Mouse (Mus musculus) forebrain, embryonic 13.5 days (tissue): Measurements from ENCODE around the gene Slc6a1. TPM values are rescaled to one million over a fixed set of nuclear protein-coding genes. Genes with fewer than 3 reads are reported as not detected.
"Not testable (repeated sequence)": the region's sequence is repeated elsewhere in the genome, so short reads cannot be mapped to it uniquely, and the experiment has no call there.

ENCODE experiments used
- ATAC-seq: fragments of 200-750 bp; cut with Nextera tagmentation; 2 replicates; pipeline ENCODE4 v1.8.0; 2017
- H3K27ac ChIP-seq: fragments of 300-500 bp; sonication (generic); 2 replicates; pipeline ENCODE4 v1.5.1; 2015; ENCODE audit warnings: inconsistent platforms, mild to moderate bottlenecking, moderate library complexity
- H3K27me3 ChIP-seq: fragments of 300-500 bp; sonication (generic); 2 replicates; pipeline ENCODE4 v1.6.1; 2015; ENCODE audit warnings: mild to moderate bottlenecking, inconsistent platforms
- H3K36me3 ChIP-seq: fragments of 300-500 bp; sonication (generic); 2 replicates; pipeline ENCODE4 v1.6.1; 2015; ENCODE audit warnings: mild to moderate bottlenecking, inconsistent platforms; ENCODE audit not compliant: poor library complexity, severe bottlenecking
- H3K4me1 ChIP-seq: fragments of 300-500 bp; sonication (generic); 2 replicates; pipeline ENCODE4 v1.6.1; 2015; ENCODE audit warnings: inconsistent platforms
- H3K4me2 ChIP-seq: fragments of 300-500 bp; sonication (generic); 2 replicates; pipeline ENCODE4 v1.6.1; 2015; ENCODE audit warnings: inconsistent platforms, mild to moderate bottlenecking, moderate library complexity
- H3K4me3 ChIP-seq: fragments of 300-500 bp; sonication (generic); 2 replicates; pipeline ENCODE4 v1.5.1; 2015; ENCODE audit warnings: mild to moderate bottlenecking, inconsistent platforms
- H3K9ac ChIP-seq: fragments of 300-500 bp; sonication (generic); 2 replicates; pipeline ENCODE4 v1.6.1; 2015; ENCODE audit warnings: mild to moderate bottlenecking, inconsistent platforms
- H3K9me3 ChIP-seq: fragments of 300-500 bp; sonication (generic); replicated peaks from 2 replicates; pipeline ENCODE4 v1.6.1; 2016; ENCODE audit warnings: inconsistent platforms
- WGBS: fragments of 180-500 bp; shearing (Covaris S2); methylation state at CpG from one replicate; pipeline ENCODE4 v1.1.7; 2015; 5-methylcytosine and 5-hydroxymethylcytosine counted together
- polyA plus RNA-seq: library from polyadenylated mRNA; unstranded; fragments of >200 nt; fragmentation: Nextera tagmentation; extraction: Ambion mirVana; gene quantifications from 2 replicates; pipeline ENCODE4 v1.2.1, GENCODE M21; 2015

Slc6a1 gene
- polyA plus RNA-seq, 1 experiment from 2014 or later: 67.2 TPM

DNA sequence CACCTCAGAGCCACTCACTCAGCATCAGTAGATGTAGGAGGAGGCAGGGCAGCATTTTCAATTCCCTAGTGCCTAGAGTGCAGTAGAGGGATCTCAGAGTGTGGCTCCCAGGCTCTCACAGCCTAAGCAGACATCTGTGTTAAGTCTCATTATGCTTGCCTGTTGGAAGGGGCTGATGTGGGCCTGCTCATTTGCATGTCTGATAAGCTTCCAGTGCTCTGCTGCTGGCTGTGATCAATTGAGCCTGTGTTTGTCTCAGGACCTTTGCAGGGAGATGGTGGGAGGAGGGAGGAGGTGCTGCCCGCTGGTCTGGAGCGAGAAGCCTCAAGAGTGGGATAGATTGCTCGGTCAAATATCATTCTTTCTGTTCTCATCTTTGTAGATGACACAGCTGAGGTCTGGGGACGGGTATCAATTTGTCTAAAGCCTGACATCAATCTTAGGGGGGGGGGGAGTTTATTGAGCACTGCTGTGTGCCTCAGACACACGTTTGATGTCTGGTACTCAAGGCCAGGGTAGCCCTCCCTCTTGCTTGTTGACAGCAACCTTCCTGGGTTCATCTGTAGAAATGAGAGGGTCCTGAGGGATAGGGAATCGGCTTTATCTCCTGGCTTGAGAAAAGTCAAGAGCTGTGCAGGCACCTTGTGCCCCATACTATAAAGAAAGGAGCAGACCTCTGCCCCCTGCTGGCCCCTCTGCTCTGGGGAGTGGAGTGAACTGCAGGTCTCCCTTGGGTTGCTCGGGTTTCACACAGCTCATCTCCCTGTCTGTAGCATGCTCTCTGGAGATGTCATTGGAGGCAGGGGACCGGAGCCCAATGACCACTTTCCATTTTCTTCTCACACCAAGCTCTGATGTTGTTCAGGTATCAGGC, 47.4 kb downstream of the Slc6a1 start:
- H3K36me3 ChIP-seq: no peaks in the 10 kb centered on the region
- no peaks in the 10 kb centered on the region for H3K27me3 ChIP-seq
- ATAC-seq: peak; percentile 90
- no peak overlapping the region for H3K4me2 ChIP-seq
- H3K4me3 ChIP-seq: no peak overlapping the region
- H3K4me1 ChIP-seq: peaks cover 13% of the 10 kb centered on the region
- H3K9ac ChIP-seq: no peak overlapping the region
- H3K27ac ChIP-seq: peak overlapping the region; percentile 70
- H3K9me3 ChIP-seq: no peaks in the 10 kb centered on the region
- 33% methylated on average over 8 of the region's 8 CpGs for WGBS

- Histone ChIP-seq H3K36me3 (no peaks in the 10 kb centered on the region), H3K4me3 (no peak overlapping the region)
These were observed 49.5 kb downstream of the Slc6a1 start for GRCm38 (mm10) chr6:114331926-114332325.

GRCm38 (mm10) chr6:114336128-114336943, 53.9 kb downstream of the Slc6a1 start:
- ATAC-seq: no peak
- Histone ChIP-seq H3K4me3 (no peak overlapping the region), H3K9ac (no peak overlapping the region), H3K27me3 (no peaks in the 10 kb centered on the region), H3K4me2 (no peak overlapping the region), H3K27ac (no peak overlapping the region), H3K9me3 (no peaks in the 10 kb centered on the region), H3K4me1 (peaks cover 8% of the 10 kb centered on the region), H3K36me3 (no peaks in the 10 kb centered on the region)
- WGBS: 58% methylated on average over 11 of the region's 11 CpGs

More at GRCm38 (mm10) chr6:114331926-114332325, 49.5 kb downstream of the Slc6a1 start:
- H3K9ac ChIP-seq: no peak overlapping the region
- peaks cover 20% of the 10 kb centered on the region for H3K4me1 ChIP-seq
- H3K27ac ChIP-seq: no peak overlapping the region
- no peaks in the 10 kb centered on the region for H3K27me3 ChIP-seq
- no peaks in the 10 kb centered on the region for H3K9me3 ChIP-seq
- ATAC-seq: no peak
- WGBS: 90% methylated on average over 7 of the region's 7 CpGs
- no peak overlapping the region for H3K4me2 ChIP-seq

DNA sequence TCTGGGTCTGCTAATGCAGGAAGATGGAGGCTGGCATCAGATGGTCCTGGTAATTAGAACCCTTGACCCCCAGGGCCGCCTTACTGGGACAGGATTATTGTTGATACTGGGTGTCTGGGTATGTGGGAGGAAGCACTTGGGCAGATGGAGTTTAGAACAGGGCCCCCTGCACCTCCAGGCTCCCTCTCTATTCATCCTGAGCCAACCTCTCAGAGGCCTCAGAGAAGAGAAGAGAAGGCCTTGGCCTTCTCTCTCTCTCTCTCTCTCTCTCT, 54.4 kb downstream of the Slc6a1 start:
- WGBS: 50% methylated on average over 1 of the region's 1 CpGs
- Histone ChIP-seq H3K9me3 (no peaks in the 10 kb centered on the region), H3K4me1 (peaks cover 8% of the 10 kb centered on the region), H3K36me3 (no peaks in the 10 kb centered on the region), H3K4me3 (no peak overlapping the region), H3K27ac (no peak overlapping the region), H3K27me3 (no peaks in the 10 kb centered on the region), H3K4me2 (no peak overlapping the region), H3K9ac (no peak overlapping the region)
- 0 out of 2 replicates have a peak, but pooled peaks have one; percentile 48 for ATAC-seq

GRCm38 (mm10) chr6:114341381-114341780, 58.9 kb downstream of the Slc6a1 start:
- not testable (repeated sequence) for H3K4me2 ChIP-seq, H3K4me1 ChIP-seq, H3K9ac ChIP-seq, H3K27ac ChIP-seq, H3K27me3 ChIP-seq, H3K4me3 ChIP-seq, H3K36me3 ChIP-seq, ATAC-seq, H3K9me3 ChIP-seq

- Histone ChIP-seq H3K4me3 (no peak overlapping the region), H3K27ac (no peak overlapping the region), H3K9me3 (no peaks in the 10 kb centered on the region), H3K9ac (no peak overlapping the region), H3K4me2 (no peak overlapping the region), H3K4me1 (peaks cover 8% of the 10 kb centered on the region), H3K36me3 (no peaks in the 10 kb centered on the region), H3K27me3 (peaks cover 9% of the 10 kb centered on the region; the same call in 1 of the 2 replicates)
- WGBS: 11% methylated on average over 3 of the region's 3 CpGs
- peak; percentile 68 for ATAC-seq
These were observed 61.3 kb downstream of the Slc6a1 start for GRCm38 (mm10) chr6:114343740-114344139.

GRCm38 (mm10) chr6:114345156-114345555, 62.7 kb downstream of the Slc6a1 start:
- H3K4me1 ChIP-seq: peaks cover 8% of the 10 kb centered on the region

DNA sequence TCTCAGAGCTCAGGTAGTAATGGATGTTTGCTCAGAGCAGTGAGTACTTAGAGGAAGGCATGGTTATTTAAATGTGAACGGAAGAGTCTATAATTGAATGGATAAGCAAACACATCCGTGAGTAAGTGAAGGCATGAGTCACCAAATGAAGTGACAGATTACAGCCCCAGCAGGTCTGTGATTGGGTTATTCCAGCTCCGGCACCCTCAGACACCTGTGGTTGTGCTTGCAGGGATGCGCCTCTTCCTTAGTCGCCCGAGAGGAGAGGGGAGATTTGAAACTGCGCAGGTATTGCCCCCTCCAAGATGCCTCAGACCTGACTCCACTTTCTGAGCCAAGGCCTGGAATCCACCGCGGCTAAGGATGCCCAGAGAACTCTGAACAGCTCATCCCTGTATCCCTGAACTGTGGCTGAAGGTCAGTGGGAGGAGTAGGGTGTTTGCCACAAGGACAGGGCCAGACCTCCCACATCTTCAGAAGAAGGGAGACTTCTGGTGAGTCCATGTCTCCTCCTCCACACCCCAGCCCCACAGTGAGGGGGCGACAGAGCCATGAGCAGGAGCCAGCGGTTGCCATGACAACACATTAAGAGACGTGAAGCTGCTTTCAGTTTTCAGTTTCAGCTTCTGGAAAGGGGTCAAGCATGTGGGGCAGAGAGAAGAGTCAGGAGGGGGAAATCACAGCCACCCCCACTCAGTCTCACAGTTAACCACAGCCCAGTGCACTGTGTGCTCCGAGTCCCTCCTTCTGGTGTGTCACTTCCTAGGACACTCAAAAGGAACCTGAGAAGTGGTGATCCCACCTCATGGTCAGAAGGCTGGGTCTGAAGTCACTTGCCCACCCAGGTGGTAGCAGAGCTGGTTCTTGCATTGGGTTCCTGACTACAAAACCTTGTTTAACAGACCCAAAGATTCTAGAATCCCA, 65.7 kb downstream of the Slc6a1 start:
- Histone ChIP-seq H3K4me2 (no peak overlapping the region), H3K27me3 (peaks cover 9% of the 10 kb centered on the region; the same call in 1 of the 2 replicates), H3K4me1 (peaks cover 8% of the 10 kb centered on the region), H3K9me3 (no peaks in the 10 kb centered on the region), H3K27ac (no peak overlapping the region), H3K4me3 (no peak overlapping the region), H3K36me3 (no peaks in the 10 kb centered on the region), H3K9ac (no peak overlapping the region)
- 47% methylated on average over 13 of the region's 13 CpGs for WGBS
- peak; percentile 54; the same call in 1 of the 2 replicates for ATAC-seq

More at GRCm38 (mm10) chr6:114345156-114345555, 62.7 kb downstream of the Slc6a1 start:
- Histone ChIP-seq H3K27ac (no peak overlapping the region), H3K27me3 (peaks cover 9% of the 10 kb centered on the region; the same call in 1 of the 2 replicates), H3K36me3 (no peaks in the 10 kb centered on the region), H3K9me3 (no peaks in the 10 kb centered on the region), H3K9ac (no peak overlapping the region), H3K4me2 (no peak overlapping the region), H3K4me3 (no peak overlapping the region)
- 42% methylated on average over 4 of the region's 4 CpGs for WGBS
- no peak for ATAC-seq

- Histone ChIP-seq H3K27me3 (no peaks in the 10 kb centered on the region), H3K4me3 (no peak overlapping the region), H3K36me3 (no peaks in the 10 kb centered on the region), H3K4me2 (no peak overlapping the region), H3K9ac (no peak overlapping the region), H3K4me1 (no peaks in the 10 kb centered on the region), H3K27ac (no peak overlapping the region), H3K9me3 (no peaks in the 10 kb centered on the region)
- WGBS: 83% methylated on average over 4 of the region's 4 CpGs
- ATAC-seq: no peak
These were observed 72.2 kb downstream of the Slc6a1 start for GRCm38 (mm10) chr6:114354635-114355034.

DNA sequence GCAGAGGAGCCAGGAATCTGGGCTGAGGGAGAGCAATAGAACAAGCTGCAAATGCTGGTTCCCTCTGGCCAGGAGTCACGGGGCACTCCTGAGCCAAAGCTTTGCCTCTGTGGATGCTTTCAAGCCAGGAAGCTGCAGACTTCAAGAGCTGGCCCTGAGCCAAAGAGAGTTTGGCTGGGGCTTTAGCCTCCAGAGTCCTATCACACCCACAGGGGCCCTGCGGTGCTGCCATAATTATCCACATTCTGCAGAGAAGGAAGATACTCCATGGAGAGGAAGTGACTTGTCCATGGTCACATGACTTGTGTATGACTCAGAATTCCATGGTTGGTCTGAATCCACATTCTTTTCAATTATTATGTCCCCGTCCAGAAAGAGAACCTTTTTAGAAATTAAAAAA, 75.7 kb downstream of the Slc6a1 start:
- no peak overlapping the region for H3K9ac ChIP-seq
- no peak overlapping the region for H3K27ac ChIP-seq
- no peaks in the 10 kb centered on the region for H3K36me3 ChIP-seq
- no peaks in the 10 kb centered on the region for H3K9me3 ChIP-seq
- no peaks in the 10 kb centered on the region for H3K27me3 ChIP-seq
- WGBS: 67% methylated on average over 3 of the region's 3 CpGs
- no peak overlapping the region for H3K4me2 ChIP-seq
- no peaks in the 10 kb centered on the region for H3K4me1 ChIP-seq
- ATAC-seq: no peak
- H3K4me3 ChIP-seq: no peak overlapping the region

GRCm38 (mm10) chr6:114362355-114362754, 79.9 kb downstream of the Slc6a1 start:
- 86% methylated on average over 4 of the region's 4 CpGs for WGBS
- no peak overlapping the region for H3K4me2 ChIP-seq
- ATAC-seq: no peak
- no peaks in the 10 kb centered on the region for H3K4me1 ChIP-seq
- no peaks in the 10 kb centered on the region for H3K36me3 ChIP-seq
- H3K9me3 ChIP-seq: no peaks in the 10 kb centered on the region
- no peak overlapping the region for H3K27ac ChIP-seq
- no peak overlapping the region for H3K4me3 ChIP-seq
- H3K9ac ChIP-seq: no peak overlapping the region
- no peaks in the 10 kb centered on the region for H3K27me3 ChIP-seq
